Mouse (Mus musculus): ENCODE data around the gene Lrmp.
"Not testable (repeated sequence)": the region's sequence is repeated elsewhere in the genome, so short reads cannot be mapped to it uniquely, and the experiment has no call there.

Lrmp gene

DNA sequence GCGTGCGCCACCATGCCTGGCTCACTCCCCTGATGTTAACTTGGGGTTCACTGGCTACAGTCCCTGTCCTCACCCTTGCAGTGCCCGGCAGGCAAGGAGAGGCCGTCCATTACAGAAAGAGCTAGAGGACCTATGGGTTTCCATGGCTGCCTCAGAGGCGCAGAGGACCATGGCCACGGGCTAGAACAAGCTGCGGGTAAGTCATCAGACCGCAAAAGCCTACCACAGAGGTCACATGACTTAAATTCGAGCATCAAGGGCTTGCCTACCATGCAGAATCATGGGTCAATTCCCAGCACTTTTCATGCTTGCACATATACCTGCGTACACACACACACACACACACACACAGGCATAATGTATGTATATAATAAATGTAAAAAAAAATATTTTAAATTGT is 10.0 kb upstream of the Lrmp start:
- DNase-seq = no peak

GRCm38 (mm10) chr6:145106163-145106842 is 9.2 kb upstream of the Lrmp start:
- no peak for DNase-seq

GRCm38 (mm10) chr6:145110786-145111185 is 4.7 kb upstream of the Lrmp start:
- no peak for DNase-seq

- no peak for DNase-seq
Measured at GRCm38 (mm10) chr6:145112865-145113264, 2.6 kb upstream of the Lrmp start.

DNA sequence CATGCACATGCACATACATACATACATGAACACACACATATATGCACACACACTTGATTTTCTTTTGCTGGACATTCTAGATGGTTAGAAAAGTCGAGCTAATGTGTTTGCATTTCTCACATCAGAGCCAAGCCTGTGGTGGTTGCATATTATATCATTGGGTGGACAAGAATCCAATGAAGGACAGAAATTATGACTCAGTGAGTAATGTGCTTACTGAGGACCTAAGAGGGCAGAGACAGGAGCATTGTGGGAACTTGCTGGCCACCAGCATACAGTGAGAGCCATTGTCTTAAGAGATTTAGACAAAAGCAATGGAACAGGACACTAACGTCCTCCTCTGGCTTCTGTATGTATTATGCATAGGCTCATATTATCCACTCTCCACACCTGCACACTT is 892 bp upstream of the Lrmp start:
- no peak for DNase-seq

DNA sequence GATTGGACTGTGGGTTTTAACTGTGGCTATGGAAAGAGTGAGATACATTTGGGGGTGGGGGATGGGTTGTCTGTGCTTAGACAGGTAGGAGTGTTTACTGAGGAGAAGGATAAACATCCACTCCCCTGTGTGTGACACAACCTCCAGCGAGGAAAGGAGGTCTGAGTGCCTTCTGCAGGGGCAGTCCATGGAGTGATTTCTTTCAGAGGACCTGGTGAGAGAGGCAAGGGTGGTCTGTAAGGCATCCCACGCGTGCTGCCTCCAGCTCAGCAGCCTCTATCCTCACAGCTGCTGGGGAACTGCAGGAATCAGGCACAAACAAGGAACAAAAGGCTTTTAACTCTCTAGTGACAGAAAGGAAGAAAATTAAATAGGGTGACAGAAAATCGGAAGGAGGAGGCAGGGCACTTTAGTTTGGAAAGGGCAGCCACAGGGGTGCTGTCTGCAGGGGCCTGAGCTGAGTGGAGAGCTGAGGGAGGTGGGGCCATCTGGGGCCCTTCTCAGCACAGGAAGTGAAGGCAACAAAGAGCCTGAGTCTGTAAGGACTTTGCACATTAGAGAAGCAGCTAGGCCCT is 732 bp downstream of the Lrmp start:
- DNase-seq = no peak

DNA sequence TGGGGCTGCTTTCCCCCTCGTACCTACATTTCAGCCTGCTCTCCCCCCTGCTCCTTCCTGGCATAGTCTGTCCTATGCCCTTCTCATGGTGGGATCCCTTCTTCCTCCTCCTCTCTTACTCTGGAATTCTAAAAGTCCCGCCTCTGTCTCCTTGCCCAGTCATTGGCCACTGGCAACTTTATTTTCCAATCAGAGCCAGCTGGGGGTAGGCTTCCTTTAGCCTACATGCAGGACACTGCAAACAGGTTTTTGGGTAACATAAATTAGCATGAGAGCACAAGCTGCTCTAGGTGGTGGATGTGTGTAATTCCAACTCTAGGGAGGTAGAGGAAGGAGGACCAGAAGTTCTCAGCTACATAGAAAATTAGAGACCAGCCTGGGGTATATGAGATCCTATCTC is 4.6 kb downstream of the Lrmp start:
- DNase-seq = no peak

GRCm38 (mm10) chr6:145120787-145121589 is 5.5 kb downstream of the Lrmp start:
- DNase-seq = no peak

- no peak for DNase-seq
Measured at GRCm38 (mm10) chr6:145121590-145122420, 6.4 kb downstream of the Lrmp start.

DNA sequence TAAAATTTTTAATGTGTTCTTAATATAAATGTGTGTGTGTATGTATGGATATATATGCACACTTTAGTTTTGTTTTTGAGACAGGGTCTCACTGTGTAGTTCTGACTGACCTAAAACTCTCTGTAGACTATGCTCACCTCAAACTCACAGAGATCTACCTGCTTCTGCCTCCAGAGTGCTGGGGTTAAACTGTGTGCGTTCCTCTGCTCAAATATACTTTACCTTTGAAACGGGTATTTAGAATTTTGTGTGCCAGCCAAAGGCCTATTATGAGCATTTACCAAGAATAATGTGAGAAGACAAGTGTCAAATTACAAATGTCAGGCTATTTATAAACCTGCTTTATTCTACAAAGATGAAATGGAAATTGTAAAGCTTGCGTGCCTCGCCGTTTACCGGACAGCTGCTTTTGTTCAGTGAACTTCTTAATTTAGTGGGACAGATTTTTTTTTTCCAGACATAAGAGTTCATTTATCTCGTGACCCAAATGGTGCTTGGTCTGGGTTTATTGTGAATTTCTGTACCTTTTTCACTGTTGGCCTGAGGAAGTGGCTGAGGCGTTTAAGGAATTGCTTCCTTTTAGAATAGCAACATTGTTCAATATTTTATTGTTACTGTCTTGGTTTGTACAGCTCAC is 7.1 kb downstream of the Lrmp start:
- no peak for DNase-seq

- DNase-seq = no peak
Measured at GRCm38 (mm10) chr6:145123136-145124060, 7.9 kb downstream of the Lrmp start.

DNA sequence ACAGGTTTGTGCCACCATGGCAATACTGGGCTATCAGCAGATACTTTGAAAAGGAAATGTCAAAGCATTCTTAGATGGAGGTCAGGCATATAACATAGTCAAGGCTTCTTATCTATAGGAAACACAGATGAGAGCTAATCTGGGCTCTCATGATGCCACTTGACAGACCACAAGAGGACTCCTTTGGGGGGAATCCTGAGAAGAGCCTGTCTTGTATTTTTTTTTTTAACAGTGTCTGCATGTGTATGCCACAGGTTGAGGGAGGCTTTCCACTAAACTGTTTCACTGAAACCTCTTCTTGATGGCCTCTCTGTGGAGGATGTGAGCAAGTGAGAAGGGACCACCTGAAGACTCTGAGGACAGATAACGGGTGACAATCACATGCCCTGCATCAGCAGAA is 9.2 kb downstream of the Lrmp start:
- no peak for DNase-seq

GRCm38 (mm10) chr6:145125591-145126113 is 10.2 kb downstream of the Lrmp start:
- DNase-seq = no peak

GRCm38 (mm10) chr6:145127652-145128051 is 12.2 kb downstream of the Lrmp start:
- no peak for DNase-seq

- no peak for DNase-seq
Measured at GRCm38 (mm10) chr6:145129563-145129962, 14.1 kb downstream of the Lrmp start.

DNA sequence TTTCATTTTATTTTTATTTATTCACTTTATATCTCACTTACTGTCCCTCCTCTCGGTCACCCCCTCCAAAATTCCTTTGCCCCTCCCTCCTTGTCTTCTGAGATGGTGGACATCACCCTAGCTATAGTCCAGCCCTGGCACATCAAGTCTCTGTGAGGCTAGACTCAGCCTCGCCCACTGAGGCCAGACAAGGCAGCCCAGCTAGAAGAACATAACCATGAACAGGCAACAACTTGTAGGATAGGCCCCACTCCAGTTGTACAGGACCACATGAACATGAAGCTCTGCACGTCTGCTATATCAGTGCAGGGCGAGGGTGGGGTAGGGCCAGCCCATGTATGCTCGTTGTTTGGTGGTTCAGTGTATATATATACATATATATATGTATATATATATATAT is 16.5 kb downstream of the Lrmp start:
- no peak for DNase-seq

DNA sequence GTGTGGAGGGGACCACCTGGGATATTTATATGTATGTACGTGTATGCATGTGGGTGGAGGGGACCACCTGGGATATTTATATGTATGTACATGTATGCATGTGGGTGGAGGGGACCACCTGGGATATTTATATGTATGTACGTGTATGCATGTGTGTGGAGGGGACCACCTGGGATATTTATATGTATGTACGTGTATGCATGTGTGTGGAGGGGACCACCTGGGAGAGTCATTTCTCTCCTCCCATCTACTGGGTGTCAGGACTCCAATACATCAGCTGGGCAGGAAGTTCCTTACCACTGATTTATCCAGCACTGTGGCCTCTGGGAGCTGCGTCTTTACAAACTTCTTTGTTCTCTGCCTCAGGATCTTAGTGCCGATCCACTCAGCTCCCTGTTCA is 17.5 kb downstream of the Lrmp start:
- DNase-seq = not testable (repeated sequence)

DNA sequence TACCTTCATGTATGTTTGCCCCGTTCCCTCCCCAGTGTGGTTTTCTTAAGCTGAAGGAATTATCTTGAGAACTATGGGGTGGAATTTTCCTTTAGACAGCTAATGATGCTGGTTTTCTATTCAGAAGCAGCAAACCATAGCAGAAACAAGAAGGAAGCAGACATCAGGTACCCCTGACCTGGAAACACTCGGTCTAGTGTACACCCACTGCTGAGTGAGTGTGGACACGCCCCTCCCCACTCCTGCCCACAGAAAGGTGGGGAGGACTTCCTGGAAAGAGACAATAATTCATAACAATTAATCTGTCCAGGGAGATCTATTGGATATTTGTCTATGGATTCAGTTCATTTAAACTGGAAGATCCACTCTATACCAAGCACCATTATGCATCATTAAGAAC is 19.8 kb downstream of the Lrmp start:
- DNase-seq = no peak

DNA sequence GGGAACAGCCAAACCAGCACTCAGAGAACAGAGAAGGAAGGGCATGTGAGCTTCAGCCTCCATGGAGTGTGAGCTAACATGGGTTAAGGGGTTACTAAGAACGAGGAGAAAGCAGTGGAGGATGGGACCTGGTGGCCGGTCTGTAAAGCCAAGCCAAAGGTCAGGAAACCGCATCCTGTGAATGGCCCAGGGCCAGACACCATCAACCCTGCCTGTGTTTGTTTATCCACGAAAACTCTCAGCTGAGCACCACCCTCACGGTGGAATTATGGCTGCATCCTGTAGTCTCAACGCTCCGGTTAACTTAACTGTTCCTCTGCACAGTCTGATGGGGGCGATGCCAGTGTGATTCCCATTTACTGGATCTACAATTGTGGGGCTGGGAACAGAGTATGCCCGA is 20.4 kb downstream of the Lrmp start:
- no peak for DNase-seq

GRCm38 (mm10) chr6:145136831-145137230 is 21.4 kb downstream of the Lrmp start:
- DNase-seq = no peak

DNA sequence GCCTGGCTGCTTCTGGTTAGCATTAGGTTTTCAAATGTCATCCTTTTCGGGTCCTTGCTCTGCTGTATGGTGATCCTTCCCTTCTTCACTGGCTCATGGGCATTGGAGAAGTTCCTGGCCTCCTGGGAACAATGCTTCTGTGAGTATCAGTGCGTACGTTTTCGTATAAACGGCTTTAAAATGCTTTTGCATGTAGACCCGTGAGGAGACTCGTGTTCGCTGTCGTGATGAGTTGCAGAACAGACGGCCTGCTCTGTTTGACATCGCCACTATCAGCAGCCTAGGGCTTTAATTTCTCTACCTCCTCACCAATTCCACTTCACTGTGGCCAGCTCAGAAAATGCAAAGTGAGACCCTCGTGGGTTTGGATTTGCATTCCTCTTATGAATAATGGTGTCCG is 23.8 kb downstream of the Lrmp start:
- DNase-seq = no peak

All from cerebellum, adult 11 months (tissue).